Mouse (Mus musculus) kidney, embryonic 14.5 days (tissue): Measurements from ENCODE around the gene Syt2. TPM values are rescaled to one million over a fixed set of nuclear protein-coding genes. Genes with fewer than 3 reads are reported as not detected.

Experiments used
- ATAC-seq: fragments of 200-750 bp; cut with Nextera tagmentation; 2 replicates; pipeline ENCODE4 v1.8.0; 2017; ENCODE audit warnings: moderate number of reproducible peaks, mild to moderate bottlenecking, moderate TSS enrichment, moderate library complexity; ENCODE audit not compliant: low FRiP score, low TSS enrichment
- H3K27ac ChIP-seq: fragments of 300-500 bp; sonication (generic); 2 replicates; pipeline ENCODE4 v1.5.1; 2014; ENCODE audit warnings: low read depth, mild to moderate bottlenecking, low read length, moderate library complexity, mixed read lengths
- H3K27me3 ChIP-seq: fragments of 300-500 bp; sonication (generic); 2 replicates; pipeline ENCODE4 v1.6.1; 2014; ENCODE audit warnings: mild to moderate bottlenecking, low read length; ENCODE audit not compliant: control insufficient read depth, insufficient read depth
- H3K36me3 ChIP-seq: fragments of 300-500 bp; sonication (generic); 2 replicates; pipeline ENCODE4 v1.6.1; 2014; ENCODE audit warnings: low read length, mixed read lengths; ENCODE audit not compliant: control insufficient read depth, insufficient read depth
- H3K4me1 ChIP-seq: fragments of 300-500 bp; sonication (generic); 2 replicates; pipeline ENCODE4 v1.6.1; 2014; ENCODE audit warnings: low read length, mixed read lengths; ENCODE audit not compliant: control insufficient read depth, insufficient read depth
- H3K4me2 ChIP-seq: fragments of 300-500 bp; sonication (generic); replicated peaks from 2 replicates; pipeline ENCODE4 v1.6.1; 2014; ENCODE audit warnings: low read depth, mild to moderate bottlenecking, low read length
- H3K4me3 ChIP-seq: fragments of 300-500 bp; sonication (generic); 2 replicates; pipeline ENCODE4 v1.5.1; 2014; ENCODE audit warnings: mild to moderate bottlenecking, low read length
- H3K9ac ChIP-seq: fragments of 300-500 bp; sonication (generic); 2 replicates; pipeline ENCODE4 v1.6.1; 2014; ENCODE audit warnings: low read depth, mild to moderate bottlenecking, low read length, moderate library complexity
- H3K9me3 ChIP-seq: fragments of 300-500 bp; sonication (generic); 2 replicates; pipeline ENCODE4 v1.6.1; 2016; ENCODE audit warnings: low read length; ENCODE audit not compliant: control insufficient read depth
- WGBS: fragments of 180-500 bp; shearing (Covaris S2); extraction: QIAGEN DNeasy Blood & Tissue Kit; methylation state at CpG from one replicate; pipeline ENCODE4 v1.1.7; 2014; 5-methylcytosine and 5-hydroxymethylcytosine counted together
- polyA plus RNA-seq: library from polyadenylated mRNA; unstranded; fragments of >200 nt; fragmentation: Nextera tagmentation; extraction: Ambion mirVana; gene quantifications from 2 replicates; pipeline ENCODE4 v1.2.1, GENCODE M21; 2014

The Syt2 gene
- polyA plus RNA-seq, 1 experiment from 2014 or later, result 1.2 TPM

DNA sequence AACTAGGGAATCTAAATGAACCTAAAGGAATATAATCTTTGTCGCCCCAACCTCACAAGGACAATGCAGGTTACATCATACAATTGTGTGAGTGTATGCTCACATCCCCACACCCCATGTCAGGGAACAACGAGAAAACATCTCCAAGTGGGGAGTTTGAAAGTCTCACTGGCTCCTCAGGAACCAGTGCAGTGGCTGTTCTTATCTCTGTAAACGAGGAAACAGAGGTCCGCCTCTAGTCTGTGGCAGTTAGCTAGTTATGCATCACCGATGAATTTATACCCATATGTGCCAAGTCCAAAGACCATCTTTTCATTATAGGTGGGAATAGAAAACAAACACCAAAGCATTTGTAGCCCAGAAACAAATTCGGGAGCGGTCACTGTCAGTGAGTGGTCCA is 115.1 kb downstream of the Syt2 start:
- Histone ChIP-seq H3K9me3 (no peaks in the 10 kb centered on the region), H3K27ac (no peak overlapping the region), H3K27me3 (no peaks in the 10 kb centered on the region), H3K4me1 (peaks cover 37% of the 10 kb centered on the region), H3K36me3 (peaks cover 7% of the 10 kb centered on the region; the same call in 1 of the 2 replicates), H3K4me2 (no peak overlapping the region), H3K4me3 (no peak overlapping the region), H3K9ac (no peak overlapping the region)
- ATAC-seq, result no peak
- 90% methylated on average over 7 of the region's 7 CpGs for WGBS

- H3K27ac ChIP-seq, result no peak overlapping the region; the same call in 1 of the 2 replicates
Observed at GRCm38 (mm10) chr1:134763250-134763649, 116.8 kb downstream of the Syt2 start.

DNA sequence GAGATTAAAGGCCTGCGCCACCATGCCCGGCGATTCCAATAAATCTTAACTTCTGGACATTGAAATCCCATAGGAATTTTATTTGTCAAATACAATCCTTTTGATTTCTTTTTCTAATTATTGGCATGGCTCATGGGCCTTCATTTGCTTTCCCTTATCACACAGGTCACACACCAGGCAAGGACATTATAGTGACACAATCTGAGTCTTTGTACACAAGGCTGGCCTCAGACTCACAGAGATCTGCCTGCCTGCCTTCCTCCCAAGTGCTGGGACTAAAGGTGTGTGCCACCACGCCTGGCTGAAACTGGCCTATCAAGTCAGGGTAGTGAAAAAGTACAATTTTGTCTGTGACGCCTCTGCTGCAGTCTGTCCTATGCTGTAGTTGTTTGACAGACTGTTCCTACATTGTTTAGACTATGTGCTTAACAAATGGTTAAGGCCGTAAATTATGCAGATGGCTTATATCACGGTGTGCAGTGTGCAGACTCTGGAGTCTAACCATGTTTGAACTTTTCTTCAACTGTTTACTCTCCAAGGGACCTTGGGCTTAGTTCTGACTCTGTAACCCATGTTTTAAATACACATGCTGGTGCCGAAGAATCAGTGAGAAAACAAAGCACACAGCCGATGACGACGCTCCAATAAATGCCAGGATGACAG is 117.4 kb downstream of the Syt2 start:
- no peaks in the 10 kb centered on the region for H3K9me3 ChIP-seq
- H3K4me1 ChIP-seq, result peaks cover 35% of the 10 kb centered on the region
- H3K27me3 ChIP-seq, result no peaks in the 10 kb centered on the region
- H3K4me3 ChIP-seq, result no peak overlapping the region
- 46% methylated on average over 11 of the region's 11 CpGs for WGBS
- H3K4me2 ChIP-seq, result no peak overlapping the region
- H3K36me3 ChIP-seq, result peaks cover 7% of the 10 kb centered on the region; the same call in 1 of the 2 replicates
- H3K9ac ChIP-seq, result no peak overlapping the region
- peak; percentile 43; the same call in 1 of the 2 replicates for ATAC-seq
- peak overlapping the region; percentile 93 for H3K27ac ChIP-seq

More at GRCm38 (mm10) chr1:134763250-134763649, 116.8 kb downstream of the Syt2 start:
- H3K4me1 ChIP-seq, result peaks cover 35% of the 10 kb centered on the region
- WGBS, result 92% methylated on average over 4 of the region's 4 CpGs
- ATAC-seq, result no peak
- no peaks in the 10 kb centered on the region for H3K9me3 ChIP-seq
- H3K36me3 ChIP-seq, result peaks cover 7% of the 10 kb centered on the region; the same call in 1 of the 2 replicates
- no peaks in the 10 kb centered on the region for H3K27me3 ChIP-seq
- no peak overlapping the region for H3K4me2 ChIP-seq
- no peak overlapping the region for H3K9ac ChIP-seq
- H3K4me3 ChIP-seq, result no peak overlapping the region

- ATAC-seq, result peak; percentile 87
- Histone ChIP-seq H3K27me3 (no peaks in the 10 kb centered on the region), H3K4me1 (peaks cover 35% of the 10 kb centered on the region), H3K9me3 (no peaks in the 10 kb centered on the region), H3K4me3 (no peak overlapping the region), H3K36me3 (peaks cover 4% of the 10 kb centered on the region; the same call in 1 of the 2 replicates), H3K9ac (peak overlapping the region; percentile 23; the same call in 1 of the 2 replicates), H3K27ac (peak overlapping the region; percentile 93), H3K4me2 (no peak overlapping the region)
- WGBS, result 17% methylated on average over 7 of the region's 7 CpGs
Observed at GRCm38 (mm10) chr1:134764831-134765458, 118.5 kb downstream of the Syt2 start.

- Histone ChIP-seq H3K36me3 (no peaks in the 10 kb centered on the region; the same call in 1 of the 2 replicates), H3K4me3 (no peak overlapping the region), H3K9me3 (no peaks in the 10 kb centered on the region), H3K27me3 (no peaks in the 10 kb centered on the region), H3K4me1 (peaks cover 31% of the 10 kb centered on the region), H3K27ac (no peak overlapping the region), H3K9ac (no peak overlapping the region), H3K4me2 (no peak overlapping the region)
- ATAC-seq, result no peak
- WGBS, result 61% methylated on average over 4 of the region's 4 CpGs
Observed at GRCm38 (mm10) chr1:134766448-134766847, 120.0 kb downstream of the Syt2 start.

GRCm38 (mm10) chr1:134770312-134770711 is 123.8 kb downstream of the Syt2 start:
- H3K4me2 ChIP-seq, result no peak overlapping the region
- H3K9me3 ChIP-seq, result no peaks in the 10 kb centered on the region
- no peak overlapping the region for H3K27ac ChIP-seq
- peaks cover 38% of the 10 kb centered on the region for H3K4me1 ChIP-seq
- H3K36me3 ChIP-seq, result peaks cover 2% of the 10 kb centered on the region; the same call in 1 of the 2 replicates
- H3K9ac ChIP-seq, result no peak overlapping the region
- 96% methylated on average over 5 of the region's 5 CpGs for WGBS
- H3K27me3 ChIP-seq, result no peaks in the 10 kb centered on the region
- no peak for ATAC-seq
- no peak overlapping the region for H3K4me3 ChIP-seq

DNA sequence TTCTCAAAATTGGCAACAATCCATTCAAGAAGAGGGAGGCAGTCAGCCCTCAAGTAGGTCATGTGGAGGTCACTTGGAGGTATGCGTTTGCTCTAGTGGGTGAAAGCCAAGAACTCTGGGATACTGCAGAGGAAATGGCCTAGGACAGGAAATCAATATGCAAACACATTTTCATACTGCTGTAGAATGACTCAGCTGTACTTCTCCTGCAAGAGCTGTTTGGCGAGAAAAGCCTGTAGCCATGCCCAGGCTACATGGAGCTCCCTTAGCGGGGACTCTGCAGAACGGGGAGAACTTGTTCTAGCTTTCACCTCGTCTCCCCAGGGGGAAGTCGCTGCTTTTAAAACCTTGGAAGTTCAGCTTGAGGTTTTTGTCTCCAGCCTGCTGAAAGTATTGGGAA is 124.9 kb downstream of the Syt2 start:
- peak overlapping the region; percentile 61; the same call in 1 of the 2 replicates for H3K27ac ChIP-seq
- WGBS, result 59% methylated on average over 6 of the region's 6 CpGs

GRCm38 (mm10) chr1:134771999-134772398 is 125.5 kb downstream of the Syt2 start:
- 86% methylated on average over 7 of the region's 7 CpGs for WGBS
- Histone ChIP-seq H3K9me3 (no peaks in the 10 kb centered on the region), H3K36me3 (peaks cover 2% of the 10 kb centered on the region; the same call in 1 of the 2 replicates), H3K9ac (no peak overlapping the region), H3K4me2 (no peak overlapping the region), H3K27ac (peak overlapping the region; percentile 61; the same call in 1 of the 2 replicates), H3K4me3 (no peak overlapping the region), H3K4me1 (peaks cover 36% of the 10 kb centered on the region), H3K27me3 (no peaks in the 10 kb centered on the region)
- no peak for ATAC-seq

More for the DNA sequence above, 124.9 kb downstream of the Syt2 start:
- H3K27me3 ChIP-seq, result no peaks in the 10 kb centered on the region
- H3K4me2 ChIP-seq, result no peak overlapping the region
- no peak overlapping the region for H3K4me3 ChIP-seq
- no peak overlapping the region for H3K9ac ChIP-seq
- H3K9me3 ChIP-seq, result no peaks in the 10 kb centered on the region
- ATAC-seq, result no peak
- H3K36me3 ChIP-seq, result peaks cover 2% of the 10 kb centered on the region; the same call in 1 of the 2 replicates
- H3K4me1 ChIP-seq, result peaks cover 35% of the 10 kb centered on the region

DNA sequence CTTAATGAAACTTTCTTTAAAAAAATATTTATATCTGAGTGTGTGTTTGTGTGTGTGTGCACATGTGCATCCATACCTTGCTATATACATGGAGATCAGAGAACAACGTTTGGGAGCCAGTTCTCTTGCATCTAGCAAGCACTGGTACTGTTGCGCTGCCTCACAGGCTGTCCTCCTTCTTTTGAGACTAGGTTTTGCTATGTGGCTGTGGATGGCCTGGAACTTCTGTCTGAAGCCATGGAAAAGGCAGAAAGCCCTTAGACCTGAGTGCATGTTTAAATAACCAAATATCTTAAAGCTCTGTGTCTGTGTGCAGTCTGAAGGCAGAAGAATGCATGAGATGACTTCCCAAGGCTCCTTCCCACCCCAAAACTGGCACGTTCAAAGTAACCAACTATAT is 126.3 kb downstream of the Syt2 start:
- Histone ChIP-seq H3K27me3 (no peaks in the 10 kb centered on the region), H3K9ac (no peak overlapping the region), H3K4me3 (no peak overlapping the region), H3K4me1 (peaks cover 44% of the 10 kb centered on the region), H3K4me2 (no peak overlapping the region), H3K9me3 (no peaks in the 10 kb centered on the region), H3K27ac (peak overlapping the region; percentile 84; the same call in 1 of the 2 replicates), H3K36me3 (peaks cover 2% of the 10 kb centered on the region; the same call in 1 of the 2 replicates)
- 90% methylated on average over 3 of the region's 3 CpGs for WGBS
- ATAC-seq, result no peak
